Mouse (Mus musculus) olfactory bulb, adult 2 months (tissue): ENCODE data around the gene Gm20422.

ENCODE experiments used
- CTCF ChIP-seq: fragments of 200-500 bp; IDR thresholded peaks from 2 replicates; pipeline ENCODE4 v1.5.1; 2012; ENCODE audit warnings: low read depth, mild to moderate bottlenecking, low read length, moderate library complexity; ENCODE audit not compliant: insufficient read depth
- POLR2A ChIP-seq: fragments of 200-500 bp; IDR thresholded peaks from 2 replicates; pipeline ENCODE4 v1.6.1; 2012; ENCODE audit warnings: mild to moderate bottlenecking, low read depth, low read length, moderate library complexity; ENCODE audit not compliant: insufficient read depth

- TF ChIP-seq POLR2A (no peak), CTCF (no peak)
Observed at GRCm38 (mm10) chr8:69793666-69794065, 19.0 kb upstream of the Gm20422 start.
